Mouse (Mus musculus): ENCODE measurements around the gene Gm813.

- TF ChIP-seq CTCF (IDR thresholded peaks at IDR 0.05; ENCODE audit: borderline replicate concordance, insufficient read depth, low read length) (no peak), POLR2A (IDR thresholded peaks at IDR 0.05; ENCODE audit: low read depth, low read length) (no peak)
Observed at GRCm38 (mm10) chr16:58658668-58659067, 41.9 kb upstream of the Gm813 start.
